Mouse (Mus musculus) ES-E14 (cell line): ENCODE measurements around the gene Tenm3.

Source experiments
- CHD2 ChIP-seq: IDR thresholded peaks from 2 replicates; pipeline ENCODE4 v1.6.1; 2014; ENCODE audit warnings: mild to moderate bottlenecking, low read depth, low read length, inconsistent platforms
- HCFC1 ChIP-seq: IDR thresholded peaks from 2 replicates; pipeline ENCODE4 v1.6.1; 2012; ENCODE audit warnings: low read length, inconsistent platforms, borderline replicate concordance; ENCODE audit not compliant: insufficient read depth
- MAFK ChIP-seq: IDR thresholded peaks from 2 replicates; pipeline ENCODE4 v1.6.1; 2014; ENCODE audit warnings: mild to moderate bottlenecking, low read depth, low read length, inconsistent platforms; ENCODE audit not compliant: insufficient read depth
- ZC3H11A ChIP-seq: IDR thresholded peaks from 2 replicates; pipeline ENCODE4 v1.6.1; 2012; ENCODE audit warnings: low read depth, mild to moderate bottlenecking, inconsistent platforms, low read length, borderline replicate concordance
- ZNF384 ChIP-seq: IDR thresholded peaks from 2 replicates; pipeline ENCODE4 v1.6.1; 2012; ENCODE audit warnings: low read depth, low read length, inconsistent platforms

- no peak for TF ChIP-seq ZC3H11A
- TF ChIP-seq MAFK = no peak
- TF ChIP-seq CHD2 = no peak
- no peak for TF ChIP-seq ZNF384
- TF ChIP-seq HCFC1 = no peak
These were observed 115.7 kb downstream of the Tenm3 start for GRCm38 (mm10) chr8:48728006-48728405.
